Mouse (Mus musculus): ENCODE results near the gene Tspan32. TPM values are rescaled to one million over a fixed set of nuclear protein-coding genes. Genes with fewer than 3 reads are reported as not detected.

Tspan32 gene
- total RNA-seq, 2 experiments from 2014 or later, result 0.59 to 0.63 TPM

- peak; percentile 94 to 97 for DNase-seq
Measured at GRCm38 (mm10) chr7:143007599-143008369, 2.9 kb downstream of the Tspan32 start.

GRCm38 (mm10) chr7:143008370-143008926 is 3.6 kb downstream of the Tspan32 start:
- peak; percentile 44 to 56 for DNase-seq

- peak in 1 of 2 experiments; percentile 19 for DNase-seq
Measured at GRCm38 (mm10) chr7:143008996-143009665, 4.3 kb downstream of the Tspan32 start.

- DNase-seq, result no peak
Measured at GRCm38 (mm10) chr7:143009996-143010395, 5.2 kb downstream of the Tspan32 start.

DNA sequence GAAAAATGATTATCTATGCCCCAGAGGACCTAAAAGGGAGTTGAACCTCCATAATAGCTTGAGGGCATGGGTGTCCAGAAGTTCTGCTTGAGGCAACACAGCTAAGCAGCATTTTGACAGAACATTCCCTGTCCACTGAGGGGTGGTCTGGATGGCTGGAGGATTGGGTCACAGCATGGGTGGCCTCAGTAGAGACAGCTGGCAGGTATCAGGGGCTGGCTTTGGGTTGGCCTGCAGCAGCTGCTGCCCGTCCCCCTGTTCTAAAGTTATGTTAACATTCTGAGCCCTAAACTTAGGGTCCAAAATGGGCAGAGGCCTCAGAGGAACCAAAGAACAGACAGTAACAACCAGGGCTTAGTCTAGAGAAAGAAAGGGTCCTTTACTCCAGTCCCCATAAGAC is 6.4 kb downstream of the Tspan32 start:
- DNase-seq, result no peak

- peak; percentile 68 to 73 for DNase-seq
Measured at GRCm38 (mm10) chr7:143012230-143012875, 7.5 kb downstream of the Tspan32 start.

GRCm38 (mm10) chr7:143013420-143014178 is 8.8 kb downstream of the Tspan32 start:
- peak; percentile 92 to 94 for DNase-seq

GRCm38 (mm10) chr7:143014862-143015659 is 10.2 kb downstream of the Tspan32 start:
- peak; percentile 82 to 84 for DNase-seq

DNA sequence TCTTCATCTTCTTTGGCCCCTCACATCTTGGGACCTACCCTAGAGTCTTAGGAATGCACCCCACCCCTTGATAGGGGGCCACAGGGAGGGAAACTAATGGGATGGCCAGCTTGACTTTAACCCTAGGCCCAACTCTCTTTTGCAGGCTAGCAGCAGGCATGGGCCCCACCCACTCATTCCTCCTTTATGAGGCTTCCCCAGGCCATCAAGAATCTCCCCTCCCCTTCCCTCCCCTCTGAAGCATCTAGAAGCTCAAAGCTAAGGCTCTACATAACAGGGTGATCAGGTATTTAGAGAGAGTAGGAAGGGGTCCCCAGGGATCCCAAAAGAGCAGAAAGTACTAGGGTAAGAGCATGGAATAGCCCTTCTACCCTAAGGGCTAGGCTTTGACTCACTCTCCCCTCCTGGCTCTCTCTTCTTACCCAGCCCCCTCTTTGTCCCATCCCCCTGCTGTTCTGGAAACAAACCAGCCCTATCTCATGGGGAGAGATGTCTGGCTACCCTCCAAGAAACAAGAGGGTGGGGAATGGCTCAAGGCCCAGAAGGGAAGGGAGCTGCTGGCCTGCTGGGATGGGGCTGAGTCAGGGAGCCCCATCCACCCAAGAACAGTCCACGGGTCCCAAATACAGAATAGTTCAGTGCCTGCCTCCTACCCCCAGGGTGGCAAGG is 11.0 kb downstream of the Tspan32 start:
- peak; percentile 78 to 82 for DNase-seq

DNA sequence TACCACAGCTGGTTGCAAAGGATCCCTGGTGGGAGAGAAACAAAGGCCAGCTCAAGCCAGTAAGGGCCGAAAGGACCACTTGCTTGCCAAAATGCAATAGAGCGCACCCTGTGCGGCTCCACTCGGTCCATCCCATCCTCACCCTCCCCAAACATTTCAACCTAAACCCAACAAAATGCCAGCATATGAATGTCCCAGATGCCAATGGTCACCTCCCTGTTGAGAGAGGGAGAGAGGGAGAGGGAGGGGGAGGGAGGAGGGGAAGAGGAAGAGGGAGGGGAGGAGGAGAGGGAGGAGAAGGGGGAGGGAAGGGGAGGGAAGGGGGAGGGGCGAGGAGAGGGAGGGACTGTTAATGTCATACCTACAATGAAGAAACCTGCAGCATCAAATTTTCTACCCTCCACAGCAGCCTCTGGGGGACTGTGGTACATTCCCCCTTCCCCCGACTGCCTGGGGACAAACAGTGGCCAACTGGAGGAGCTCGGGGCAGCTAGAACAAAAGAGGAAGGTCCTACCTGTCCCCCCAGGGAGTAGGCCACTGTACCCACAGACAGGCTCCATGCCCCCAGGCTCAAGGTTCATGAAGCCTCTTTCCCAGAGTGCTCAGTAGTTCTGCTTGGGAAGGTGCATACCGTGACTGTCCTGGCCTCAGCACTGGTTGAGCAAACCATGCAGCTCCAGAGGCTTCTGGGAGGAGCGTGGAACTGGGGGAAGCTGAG is 11.7 kb downstream of the Tspan32 start:
- no peak for DNase-seq

- DNase-seq, result no peak
Measured at GRCm38 (mm10) chr7:143017181-143017580, 12.3 kb downstream of the Tspan32 start.

GRCm38 (mm10) chr7:143020040-143020439 is 15.2 kb downstream of the Tspan32 start:
- no peak for DNase-seq

- no peak for DNase-seq
Measured at GRCm38 (mm10) chr7:143020764-143021163, 15.9 kb downstream of the Tspan32 start.

DNA sequence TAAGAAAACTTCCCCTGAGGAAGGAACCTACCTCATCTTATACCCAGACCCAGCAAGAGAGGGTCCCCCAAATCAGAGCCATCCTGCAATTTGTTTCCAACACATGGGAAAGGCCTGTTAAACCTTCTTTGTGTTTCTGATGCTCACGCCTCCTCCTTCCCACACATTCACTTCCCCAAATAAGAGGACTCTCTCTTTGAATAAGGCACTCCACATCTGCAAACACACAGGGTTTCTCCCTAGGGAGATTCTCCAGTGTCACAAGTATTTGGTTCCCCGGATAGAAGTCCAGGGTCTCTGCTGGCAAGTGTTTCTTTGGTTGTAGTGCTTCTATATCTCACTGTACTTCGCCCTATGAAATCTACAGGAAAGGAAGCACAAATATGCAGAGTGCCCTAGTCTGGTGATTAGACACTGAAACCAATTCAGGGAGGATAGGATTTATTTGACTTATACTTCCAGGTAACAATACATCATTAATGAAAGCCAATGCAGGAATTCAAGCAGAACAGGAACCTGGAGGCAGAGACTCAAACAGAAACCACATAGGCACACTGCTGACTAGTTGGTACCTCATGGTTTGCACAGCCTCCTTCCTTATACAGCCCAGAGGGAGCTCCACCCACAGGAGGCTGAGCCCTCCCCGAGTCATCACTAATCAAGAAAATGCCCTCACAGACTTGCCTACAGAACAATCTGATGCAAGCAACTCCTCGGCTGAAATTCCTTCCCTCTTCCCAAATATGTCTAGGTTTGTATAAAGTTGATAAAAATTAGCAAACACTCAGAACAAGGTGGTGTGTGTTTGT is 16.7 kb downstream of the Tspan32 start:
- DNase-seq, result no peak

GRCm38 (mm10) chr7:143023499-143023898 is 18.7 kb downstream of the Tspan32 start:
- DNase-seq, result no peak

GRCm38 (mm10) chr7:143024293-143024692 is 19.4 kb downstream of the Tspan32 start:
- no peak for DNase-seq

DNA sequence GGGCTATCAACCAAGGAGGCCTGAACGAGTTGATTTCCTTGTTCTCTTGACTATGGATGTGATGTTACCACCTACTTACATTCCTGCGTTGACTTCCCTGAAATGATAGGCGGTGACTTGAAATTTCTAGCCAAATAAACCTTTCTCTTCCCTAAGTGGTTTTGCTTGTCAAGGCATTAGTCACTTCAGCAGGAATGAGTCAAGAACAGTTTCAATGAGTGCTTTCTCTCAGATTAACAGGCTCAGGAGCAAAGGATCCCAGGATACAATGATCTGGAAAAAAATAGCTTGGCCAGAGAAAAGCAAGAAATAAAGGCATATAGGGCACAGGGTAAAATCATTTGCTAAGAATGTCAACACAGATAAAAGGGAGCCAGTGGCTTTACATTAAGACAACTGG is 20.6 kb downstream of the Tspan32 start:
- DNase-seq, result no peak

DNA sequence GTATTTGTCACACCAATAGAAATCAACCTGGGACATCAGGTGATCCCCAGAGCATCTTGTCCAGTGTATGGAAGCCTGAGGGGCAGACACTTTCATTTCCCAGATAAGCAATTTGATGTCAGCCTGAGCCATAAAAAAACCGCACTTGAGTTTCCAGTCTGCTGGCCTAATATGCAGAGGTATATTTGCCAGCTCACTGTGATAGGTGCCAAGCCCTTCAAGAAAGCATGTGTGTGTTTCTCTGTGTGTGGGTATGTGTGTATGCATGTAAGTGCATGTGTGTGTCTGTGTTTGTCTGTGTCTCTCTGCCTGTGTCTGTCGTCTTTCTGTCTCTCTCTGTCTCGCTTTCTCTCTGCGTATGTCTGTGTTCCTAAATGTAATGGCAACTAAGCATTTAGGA is 22.4 kb downstream of the Tspan32 start:
- DNase-seq, result no peak

DNA sequence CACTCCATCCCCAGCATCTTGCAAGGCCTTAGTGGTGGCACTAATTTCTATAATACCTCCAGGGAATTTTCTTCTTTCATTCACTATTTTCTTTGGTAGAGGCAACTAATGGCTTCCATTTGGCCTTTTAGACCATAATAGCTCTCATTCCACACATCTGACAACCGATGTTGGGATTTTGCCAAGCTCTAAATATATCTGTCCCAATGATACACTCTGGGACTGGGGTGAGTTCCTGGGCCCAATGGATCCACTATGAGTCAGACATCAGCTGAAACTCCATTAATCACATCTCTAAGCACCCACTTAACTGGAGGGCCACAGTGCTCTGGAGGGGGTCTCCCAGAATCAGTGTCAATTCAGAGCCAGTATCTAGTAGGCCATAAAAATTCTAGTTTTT is 27.0 kb downstream of the Tspan32 start:
- peak in 1 of 2 experiments; percentile 54 for DNase-seq
